Mouse (Mus musculus) frontal cortex, postnatal 10 days (tissue): ENCODE measurements around the gene Lekr1.
A peak's percentile ranks its signal among the peaks of the same experiment; 100 is the strongest.

Experiments used
- DNase-seq, 2 experiments: peaks; one replicate each; pipeline ENCODE4 v3.0.0; 2022; ENCODE audit warnings: low spot score in 2 of 2, mixed read lengths in 1 of 2

The Lekr1 gene

DNA sequence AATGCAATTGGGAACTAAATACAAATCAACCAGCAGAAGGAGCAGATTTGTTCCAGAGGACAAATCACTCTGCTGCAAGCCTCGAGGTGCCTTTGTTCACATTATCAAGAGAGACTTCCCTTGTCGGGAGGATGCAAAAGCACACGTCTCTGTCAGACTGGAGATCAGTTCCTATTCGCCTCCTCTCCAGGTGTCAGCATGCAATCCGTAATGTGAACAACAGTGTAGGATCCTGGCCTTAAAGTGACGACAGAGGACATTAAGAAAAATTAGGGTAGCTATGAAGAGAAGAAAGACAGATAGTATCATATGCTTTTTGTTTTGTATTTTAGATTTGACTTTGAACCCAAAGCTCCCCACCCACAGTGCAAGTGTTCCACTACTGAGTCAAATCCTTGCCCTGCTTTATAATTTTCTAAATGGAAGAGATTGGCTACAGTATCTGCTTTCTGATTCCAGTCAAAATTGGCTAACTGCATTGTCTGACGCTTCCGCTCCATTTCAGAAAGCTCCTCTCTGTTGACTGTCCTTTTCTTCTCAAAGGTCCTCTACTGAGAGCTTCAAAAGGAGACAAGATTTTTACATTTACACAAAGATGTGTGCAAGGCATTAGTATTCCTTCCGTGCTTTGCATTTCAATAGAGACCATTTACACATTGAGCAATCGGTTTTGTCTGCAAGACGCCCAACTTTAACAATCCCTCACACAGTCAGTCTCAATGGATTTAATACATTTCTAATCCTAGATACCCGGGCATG lies 8.9 kb upstream of the Lekr1 start:
- DNase-seq: no peak

- DNase-seq: no peak
These were observed 7.9 kb upstream of the Lekr1 start for GRCm38 (mm10) chr3:65658081-65658612.

- peak; percentile 48 to 67 for DNase-seq
These were observed 7.1 kb upstream of the Lekr1 start for GRCm38 (mm10) chr3:65658721-65659619.

GRCm38 (mm10) chr3:65659620-65659932 lies 6.5 kb upstream of the Lekr1 start:
- DNase-seq: no peak

DNA sequence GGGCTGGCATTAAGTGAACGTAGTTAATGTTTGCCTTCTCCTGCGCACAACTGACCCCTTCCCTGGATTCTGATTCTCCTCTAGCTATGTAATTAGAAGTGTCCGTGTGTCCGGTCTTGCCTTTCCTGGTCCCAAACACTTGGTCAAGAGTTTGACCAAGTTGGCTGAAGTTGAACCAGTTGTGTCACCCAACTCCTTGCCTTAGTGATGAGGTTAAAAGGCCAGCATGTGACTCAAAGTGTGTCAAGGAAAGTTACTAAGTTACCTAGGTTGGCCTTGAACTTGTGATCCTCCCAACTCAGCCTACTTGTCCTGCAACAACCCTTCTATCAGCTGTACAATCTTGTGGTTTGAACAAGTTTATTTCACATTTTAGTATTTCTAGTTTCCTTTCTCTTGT lies 5.7 kb upstream of the Lekr1 start:
- DNase-seq: no peak

- DNase-seq: no peak
These were observed 4.3 kb upstream of the Lekr1 start for GRCm38 (mm10) chr3:65661731-65662130.

DNA sequence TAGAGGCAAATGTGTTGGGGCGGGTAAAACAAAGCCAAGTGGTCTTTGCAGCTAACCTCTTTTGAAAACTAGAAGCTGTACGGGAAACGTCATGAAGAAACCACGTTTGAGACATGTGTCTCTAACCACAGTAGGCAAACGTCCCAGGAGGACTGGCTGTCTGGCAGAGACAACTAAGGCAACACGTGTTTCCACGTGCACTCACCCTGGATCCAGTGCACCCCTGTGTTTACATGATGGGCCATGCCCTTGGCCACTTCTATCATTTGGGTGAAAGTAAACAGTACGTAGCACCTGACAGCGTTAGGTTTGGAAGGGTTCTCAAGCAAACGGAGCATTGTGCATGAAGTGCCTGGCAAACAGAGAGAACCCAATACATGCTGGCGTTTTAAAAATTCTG lies 2.9 kb upstream of the Lekr1 start:
- DNase-seq: no peak

DNA sequence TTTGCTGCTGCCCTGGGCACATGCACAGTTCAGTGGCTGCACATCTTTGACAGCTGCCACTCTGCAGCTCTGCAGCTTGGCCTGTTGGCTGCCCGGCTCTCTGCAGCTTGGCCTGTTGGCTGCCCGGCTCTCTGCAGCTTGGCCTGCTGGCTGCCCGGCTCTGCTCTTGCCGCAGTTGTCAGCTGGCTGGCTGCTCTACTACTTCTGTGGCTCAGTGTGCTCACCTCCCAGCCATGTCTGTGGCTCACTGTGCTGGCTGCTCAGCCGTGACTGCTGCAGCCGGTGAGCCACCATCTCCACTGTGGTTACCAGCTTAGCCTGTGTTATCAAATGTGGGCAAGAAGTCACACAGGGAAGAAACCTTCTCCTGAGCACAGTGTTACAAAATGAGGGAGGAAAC lies 4.2 kb downstream of the Lekr1 start:
- DNase-seq: no peak

GRCm38 (mm10) chr3:65673725-65674124 lies 7.7 kb downstream of the Lekr1 start:
- DNase-seq: no peak

DNA sequence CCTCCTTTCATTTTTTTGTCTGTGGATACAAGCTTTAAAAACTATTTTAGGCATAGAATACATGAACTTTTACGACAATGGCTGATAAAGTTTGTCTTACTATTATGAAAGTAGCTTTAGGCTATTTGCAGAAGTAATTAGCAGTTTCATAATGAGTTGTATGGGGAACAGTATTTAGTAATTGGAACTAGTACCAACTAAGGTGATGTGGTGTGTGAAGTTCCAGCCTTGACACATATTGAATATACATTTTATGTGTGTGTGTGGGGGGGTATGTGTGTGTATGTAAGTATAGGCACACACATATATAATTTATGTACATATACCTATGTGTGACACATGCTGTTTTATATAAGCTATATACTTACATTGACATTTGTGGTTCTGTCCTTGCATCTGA lies 14.6 kb downstream of the Lekr1 start:
- no peak for DNase-seq

GRCm38 (mm10) chr3:65689705-65690104 lies 23.7 kb downstream of the Lekr1 start:
- no peak for DNase-seq

DNA sequence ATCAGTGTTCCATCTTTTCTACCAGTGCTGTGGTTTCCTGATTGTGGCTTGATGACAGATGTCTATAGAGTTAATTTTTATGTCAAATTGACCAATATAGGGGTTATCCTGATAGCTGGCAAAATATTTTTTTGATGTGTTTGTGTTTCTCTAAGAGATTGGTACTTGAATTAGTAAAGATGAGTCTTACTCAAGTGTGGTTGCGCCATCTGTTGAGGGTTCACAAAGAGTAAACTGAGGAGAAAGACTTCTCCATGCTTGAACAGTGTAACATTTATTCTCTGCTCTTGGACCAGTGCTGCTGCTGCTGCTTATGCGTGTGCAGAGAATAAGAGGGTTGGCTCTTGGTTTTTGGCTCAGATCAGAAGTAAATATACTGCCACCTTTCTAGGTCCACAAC lies 24.8 kb downstream of the Lekr1 start:
- DNase-seq: no peak

- DNase-seq: no peak
These were observed 33.7 kb downstream of the Lekr1 start for GRCm38 (mm10) chr3:65699704-65700103.

DNA sequence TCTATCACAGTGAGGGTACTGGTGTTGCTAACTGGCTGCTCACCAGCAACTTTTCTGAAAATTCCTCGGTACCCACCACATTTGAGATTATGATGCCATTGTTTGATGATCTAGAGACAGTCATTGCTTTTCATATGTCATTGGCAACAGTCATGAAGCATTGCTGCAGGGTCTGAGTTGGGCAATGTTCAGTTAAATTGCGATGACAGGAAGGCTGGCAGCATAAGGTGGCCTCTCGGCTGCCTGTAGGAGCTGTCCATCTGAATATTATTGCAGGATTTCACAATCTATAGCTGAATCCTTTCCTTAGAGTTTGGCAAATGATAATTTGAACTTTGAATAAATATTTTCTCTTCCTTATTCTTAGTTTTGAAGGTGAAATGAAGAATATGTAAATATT lies 48.3 kb downstream of the Lekr1 start:
- no peak for DNase-seq

GRCm38 (mm10) chr3:65717406-65717805 lies 51.4 kb downstream of the Lekr1 start:
- no peak for DNase-seq

DNA sequence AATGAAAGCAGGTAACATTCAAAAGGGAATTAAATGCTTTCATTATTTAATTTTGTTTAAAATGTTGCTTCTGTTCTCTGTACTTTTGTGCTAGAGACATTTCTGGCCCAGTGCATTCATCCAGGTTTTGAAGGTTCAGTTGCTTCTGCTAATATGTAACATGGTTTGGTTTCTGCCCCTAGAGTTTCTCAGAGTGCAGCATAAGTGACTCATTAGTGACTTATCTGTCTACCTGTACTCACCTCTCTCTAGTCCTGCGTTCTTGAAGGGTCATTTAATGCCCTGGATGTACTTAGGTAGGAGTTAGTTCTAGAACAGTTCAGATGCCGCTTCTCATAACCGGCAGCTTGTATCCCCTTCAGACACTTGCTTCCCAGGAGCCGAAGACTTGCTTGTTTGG lies 56.9 kb downstream of the Lekr1 start:
- DNase-seq: no peak

DNA sequence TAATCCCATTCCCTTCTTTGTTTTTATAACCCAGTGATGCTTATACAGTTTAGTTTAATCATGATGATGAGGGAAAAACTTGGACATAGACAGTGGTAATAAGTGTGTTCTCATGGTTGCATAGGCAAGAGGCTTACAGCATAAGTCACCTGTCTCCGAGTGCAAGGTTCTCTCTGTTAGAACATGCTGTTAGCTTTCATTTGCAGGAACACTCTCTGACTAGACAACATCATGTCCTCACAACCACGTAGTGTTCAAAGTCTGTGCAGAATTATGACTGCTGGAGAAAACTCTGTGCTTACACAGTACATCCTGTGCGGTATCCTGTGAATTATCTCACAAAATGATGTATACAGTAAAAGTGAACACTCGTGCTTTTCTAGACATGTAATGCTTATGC lies 57.6 kb downstream of the Lekr1 start:
- DNase-seq: no peak

- no peak for DNase-seq
These were observed 71.8 kb downstream of the Lekr1 start for GRCm38 (mm10) chr3:65737816-65738215.

DNA sequence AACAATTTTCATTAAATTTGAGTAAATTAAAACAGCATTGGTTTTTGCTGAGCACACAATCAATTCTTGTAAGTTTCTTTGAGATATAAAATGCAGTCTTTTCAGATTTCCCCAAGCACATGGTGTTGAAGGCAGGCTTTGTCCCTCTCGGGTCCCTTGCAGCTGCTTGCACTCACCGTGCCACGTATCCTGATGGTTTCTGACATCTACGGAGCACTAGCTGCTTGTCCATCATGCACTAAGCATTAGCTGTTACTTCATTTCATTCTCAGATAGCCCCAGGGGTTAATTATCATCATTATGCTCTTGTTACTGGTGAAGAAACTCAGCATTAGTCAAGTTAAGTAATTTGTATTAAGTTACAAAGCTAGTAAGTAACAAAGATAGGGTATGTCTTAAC lies 78.9 kb downstream of the Lekr1 start:
- no peak for DNase-seq

- DNase-seq: no peak
These were observed 98.8 kb downstream of the Lekr1 start for GRCm38 (mm10) chr3:65764511-65765508.

DNA sequence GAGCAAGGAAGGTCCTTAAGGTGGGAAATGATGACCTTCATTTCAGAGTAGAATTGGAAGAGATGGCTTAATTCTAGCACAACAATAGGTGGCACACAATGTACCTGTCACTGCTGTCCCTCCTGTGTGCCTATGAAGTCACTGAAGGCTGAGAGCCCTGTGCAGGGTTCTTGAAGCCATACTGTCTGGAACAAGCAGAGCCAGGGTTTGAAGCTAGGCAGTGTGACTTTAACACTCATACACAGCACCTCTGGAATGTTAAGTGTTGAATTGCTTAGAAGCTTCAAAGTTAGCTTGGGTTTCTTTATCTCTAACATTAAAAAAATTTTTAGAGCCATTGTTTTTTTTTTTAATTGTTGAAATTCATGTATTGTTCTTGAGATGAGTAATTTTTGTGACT lies 100.4 kb downstream of the Lekr1 start:
- no peak for DNase-seq
